Mouse (Mus musculus) ovary, postnatal 14 days (tissue): ENCODE measurements around the gene Fan1.
A peak's percentile ranks its signal among the peaks of the same experiment; 100 is the strongest.

ENCODE experiments used
- DNase-seq: peaks from one replicate; pipeline ENCODE4 v3.0.0; 2022; ENCODE audit warnings: low spot score

The Fan1 gene

DNA sequence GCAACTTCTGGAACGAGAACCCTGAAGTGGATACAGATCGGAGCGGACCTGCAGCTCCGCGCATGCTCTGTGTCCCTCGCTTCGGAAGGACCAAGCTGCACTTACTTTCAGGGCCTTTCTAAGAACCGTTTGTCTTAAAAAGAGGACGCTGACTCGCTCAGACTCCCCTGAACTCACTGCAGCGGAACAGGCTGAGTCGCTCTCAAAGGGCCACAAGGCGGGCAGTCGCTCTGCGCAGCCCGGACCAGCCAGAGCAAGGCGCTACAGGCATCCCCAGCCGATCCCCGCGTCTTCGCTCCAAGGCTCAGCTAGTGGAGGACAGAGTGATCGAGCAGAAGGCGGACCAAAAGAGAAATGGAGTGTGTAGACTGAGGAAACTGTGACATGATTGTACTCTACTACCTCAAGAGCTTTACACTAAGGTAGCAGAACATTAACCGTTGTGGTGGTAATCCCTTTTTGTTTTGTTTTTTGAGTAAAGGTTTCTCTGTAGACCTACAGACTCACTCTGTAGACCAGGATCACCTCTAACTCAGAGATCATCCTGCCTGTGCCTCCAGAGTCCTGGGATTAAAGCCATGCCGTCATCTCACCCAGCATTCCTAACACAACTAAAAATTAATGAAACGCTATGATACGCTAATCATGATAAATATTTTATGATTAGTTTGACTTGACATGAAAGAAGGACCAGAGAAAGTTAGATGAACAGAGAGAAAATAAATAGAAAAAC is at the start of gene Fan1:
Fan1 (minus strand) TSS at position 266 of the 733 bp plus-strand sequence.
- DNase-seq, result peak; percentile 89

DNA sequence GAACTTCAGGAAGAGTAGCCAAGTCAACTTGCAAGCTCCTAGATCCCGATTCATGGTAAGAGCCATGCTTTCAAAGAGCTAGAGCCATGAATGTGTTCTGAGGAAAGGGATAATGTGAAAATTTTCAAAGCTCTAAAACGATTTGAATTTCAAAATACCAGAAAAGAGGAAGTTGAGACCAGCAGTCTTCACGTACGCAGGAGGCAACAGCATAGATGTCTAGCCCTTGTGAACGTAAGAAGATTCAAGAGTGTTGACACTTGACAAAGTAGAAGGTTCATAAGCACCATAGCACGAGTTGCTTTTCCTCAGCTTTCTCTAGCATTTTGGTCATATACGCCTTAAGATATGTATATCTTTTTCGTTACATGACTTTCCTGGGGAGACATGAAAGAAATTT is 30.1 kb upstream of the Fan1 start:
- no peak for DNase-seq

DNA sequence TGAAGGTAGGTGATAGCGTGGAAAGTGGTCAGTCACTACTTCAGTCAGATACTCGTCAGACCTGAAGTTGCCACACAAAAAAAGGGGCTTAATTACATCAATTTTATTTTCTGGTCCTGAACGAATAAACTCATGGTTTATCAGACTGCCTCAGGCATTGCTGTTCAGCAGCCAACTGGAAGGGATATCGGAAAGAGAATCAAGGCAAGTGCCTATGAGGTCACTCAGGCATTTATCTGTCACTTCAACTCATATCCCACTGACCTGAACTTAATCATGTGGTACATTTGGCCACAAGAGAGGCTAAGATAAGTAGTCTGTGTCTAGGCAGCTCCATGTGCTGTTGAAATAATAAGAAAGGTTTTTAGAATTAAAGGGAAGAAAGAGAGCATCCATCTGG is 28.6 kb upstream of the Fan1 start:
- DNase-seq, result no peak

DNA sequence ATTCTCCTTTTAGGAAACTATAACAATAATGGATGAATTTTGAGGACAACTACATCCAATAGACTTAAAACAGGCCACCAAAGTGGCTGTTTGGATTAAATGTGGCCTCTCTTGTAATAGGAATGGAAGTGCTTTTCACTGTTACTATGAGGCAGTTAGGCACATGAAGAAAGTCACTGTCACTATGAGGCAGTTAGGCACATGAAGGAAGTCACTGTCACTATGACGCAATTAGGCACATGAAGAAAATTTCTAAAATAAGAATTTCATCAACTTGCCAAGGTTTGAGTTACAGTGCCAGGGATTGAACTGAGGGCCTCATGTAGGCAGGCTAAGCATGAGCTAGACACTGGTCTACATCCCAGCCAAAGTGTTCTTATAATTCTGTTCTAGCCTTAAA is 26.8 kb upstream of the Fan1 start:
- no peak for DNase-seq

DNA sequence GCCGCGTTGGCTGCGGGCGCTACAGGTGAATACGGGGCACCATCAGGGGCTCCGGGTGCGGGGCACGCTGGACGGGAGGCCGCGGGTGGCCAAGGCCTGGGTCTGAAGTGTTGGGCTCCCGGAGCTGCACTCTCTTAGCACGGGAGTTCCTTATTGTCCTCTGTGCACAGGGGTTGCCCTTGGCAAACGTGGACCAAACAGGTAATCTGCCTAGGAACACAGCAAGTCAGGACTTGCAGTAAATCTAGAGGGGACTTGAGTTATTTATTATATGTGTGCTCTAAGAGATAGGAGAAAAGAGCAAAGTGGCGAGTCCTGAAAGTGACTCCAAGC is 18.9 kb upstream of the Fan1 start:
- no peak for DNase-seq

DNA sequence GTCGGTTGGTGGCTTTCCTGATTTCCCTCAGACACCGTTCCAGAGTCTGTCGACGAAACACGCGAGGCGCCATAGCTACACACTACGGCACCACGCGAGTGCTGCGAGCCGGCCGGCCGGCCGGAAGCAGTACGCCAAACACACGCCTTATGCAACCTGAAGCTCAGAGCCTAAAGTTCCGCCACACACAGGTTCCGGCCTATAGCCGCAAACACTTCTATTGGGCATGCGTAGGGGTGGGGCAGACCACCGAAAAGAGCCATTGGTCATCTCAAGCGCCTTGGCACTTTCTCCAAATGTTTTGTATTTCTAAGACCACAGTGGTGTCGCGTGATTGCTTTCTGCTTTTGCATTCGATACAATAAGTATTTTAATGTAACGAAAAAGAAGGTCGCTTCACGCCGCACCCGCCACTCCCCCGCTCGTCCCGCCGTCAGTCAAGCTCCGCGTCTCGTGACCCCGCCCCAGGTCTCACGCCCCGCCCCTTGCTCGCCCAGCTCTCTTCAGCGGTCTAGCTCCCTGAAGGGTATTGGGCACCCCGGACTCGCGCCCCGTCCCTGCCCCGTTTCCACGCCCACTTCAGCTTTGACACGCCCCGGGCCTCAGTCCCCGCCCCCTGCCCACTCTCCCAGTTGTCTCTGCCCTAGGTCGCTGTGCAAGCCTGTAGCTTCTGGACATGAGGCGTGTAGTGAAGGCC is 18.4 kb upstream of the Fan1 start, which contains the start of the genes Mphosph10 and Mcee:
Mphosph10 (minus strand) TSS at position 147 of the 697 bp plus-strand sequence.
Mcee (plus strand) TSS at position 486 of the 697 bp plus-strand sequence.
- DNase-seq, result peak; percentile 98

DNA sequence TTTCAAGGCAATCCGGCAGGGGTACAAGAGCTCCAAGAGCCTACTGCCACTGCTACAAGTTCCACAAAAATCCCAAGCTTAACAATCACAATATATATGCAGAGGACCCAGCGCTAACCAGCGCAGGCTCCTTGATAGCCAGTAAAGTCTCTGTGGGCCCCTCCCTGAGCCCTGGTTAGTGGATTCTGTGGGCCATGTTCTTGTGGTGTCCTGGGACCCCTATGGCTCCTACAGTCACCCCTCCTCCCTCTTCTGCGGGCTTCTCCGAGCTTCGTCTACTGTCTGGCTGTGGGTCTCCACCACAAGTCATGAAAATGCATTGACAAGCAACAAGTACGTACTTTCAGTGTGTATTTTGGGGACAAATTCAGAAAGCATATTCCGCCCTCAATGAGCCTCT is 17.6 kb upstream of the Fan1 start:
- no peak for DNase-seq

DNA sequence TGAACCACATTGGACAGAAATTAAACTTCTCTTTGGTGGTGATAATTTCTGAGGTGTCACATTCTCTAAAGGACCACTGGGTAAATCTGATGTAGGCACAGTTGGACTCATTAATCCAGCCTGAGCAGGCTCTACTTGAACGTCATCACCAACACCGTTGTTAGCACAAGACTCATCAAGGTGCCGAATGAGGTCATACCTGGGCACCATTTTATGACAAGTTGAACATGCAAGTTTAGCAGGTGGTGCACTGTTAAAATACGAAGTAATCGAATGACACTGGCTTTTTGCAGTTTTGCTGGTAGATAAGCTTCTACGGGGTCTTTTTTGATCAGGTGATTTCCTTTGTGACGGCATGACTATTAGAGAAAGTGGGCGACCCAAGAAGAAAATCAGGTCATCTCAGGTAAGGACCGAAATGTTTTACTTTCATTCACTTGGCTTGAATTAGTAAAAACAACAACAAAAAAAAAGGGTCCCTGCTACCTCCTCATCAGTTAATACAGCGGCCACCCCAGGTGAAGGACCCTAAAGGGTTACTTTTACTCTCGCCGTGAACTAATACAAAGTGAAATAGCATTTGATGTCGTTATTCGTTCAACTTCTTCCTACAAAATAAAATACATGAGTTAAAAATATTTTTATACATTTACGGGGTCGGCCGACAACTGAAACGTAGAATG is 607 bp downstream of the Fan1 start:
- DNase-seq, result no peak

DNA sequence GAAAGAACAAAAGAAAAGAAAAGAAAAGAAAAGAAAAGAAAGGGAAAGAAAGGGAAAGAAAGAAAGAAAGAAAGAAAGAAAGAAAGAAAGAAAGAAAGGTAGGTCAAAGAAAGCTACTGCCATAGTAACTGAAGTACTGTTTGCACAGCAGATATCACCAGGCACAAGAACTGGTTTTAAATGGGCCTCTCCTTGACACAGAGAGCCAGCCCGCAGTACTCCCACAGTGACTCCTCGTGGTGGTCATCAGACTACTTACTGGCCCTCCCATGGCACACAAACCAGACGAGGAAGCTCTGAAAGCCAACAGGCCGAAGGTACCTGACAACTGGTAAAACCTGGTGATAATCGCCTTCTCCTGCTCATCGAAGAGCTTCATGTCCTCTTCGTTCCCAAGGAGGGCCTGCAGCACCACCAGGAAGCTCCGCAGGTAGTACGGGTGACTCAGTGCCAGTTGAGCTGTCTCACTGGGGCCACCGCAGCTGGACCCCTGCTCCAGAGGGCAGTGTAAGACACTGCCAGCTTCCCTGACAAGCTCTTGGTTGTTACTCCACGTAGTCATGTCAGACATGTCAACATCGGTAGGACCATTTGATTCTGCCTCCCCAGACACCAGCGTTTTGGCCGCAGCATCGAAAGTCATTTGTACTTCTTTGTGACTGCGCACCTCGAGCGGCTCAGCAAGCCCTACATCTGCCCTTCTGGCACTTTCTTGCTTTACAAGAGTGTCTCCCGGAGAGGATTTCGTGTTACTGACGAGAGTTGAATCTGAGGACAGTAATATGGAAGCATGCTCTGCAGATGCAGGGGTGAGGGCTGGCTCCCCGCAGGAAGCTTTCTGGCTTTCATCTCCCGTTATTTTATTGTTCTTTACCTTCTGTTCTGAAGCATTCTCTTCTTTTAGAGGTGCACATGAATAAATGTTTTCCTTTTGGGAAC is 1.7 kb downstream of the Fan1 start:
- no peak for DNase-seq

DNA sequence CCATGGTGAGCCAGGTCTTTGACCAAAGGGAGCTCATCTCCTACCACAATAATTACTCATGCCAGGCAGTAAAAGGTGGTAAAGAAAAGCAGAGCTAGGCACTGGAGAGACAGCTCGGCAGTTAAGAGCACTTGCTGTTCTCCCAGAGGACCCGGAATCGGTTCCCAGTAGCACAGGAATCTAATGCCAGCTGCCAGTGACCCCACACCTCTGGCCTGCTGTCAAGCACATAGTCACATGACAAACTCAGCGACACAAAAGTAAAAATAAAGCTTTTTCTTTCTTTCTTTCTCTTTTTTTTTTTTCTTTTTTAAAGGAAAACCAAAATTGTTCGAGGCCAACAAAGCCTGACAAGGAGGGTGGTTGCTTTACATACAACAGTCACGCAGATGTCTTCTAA is 4.1 kb downstream of the Fan1 start:
- no peak for DNase-seq

DNA sequence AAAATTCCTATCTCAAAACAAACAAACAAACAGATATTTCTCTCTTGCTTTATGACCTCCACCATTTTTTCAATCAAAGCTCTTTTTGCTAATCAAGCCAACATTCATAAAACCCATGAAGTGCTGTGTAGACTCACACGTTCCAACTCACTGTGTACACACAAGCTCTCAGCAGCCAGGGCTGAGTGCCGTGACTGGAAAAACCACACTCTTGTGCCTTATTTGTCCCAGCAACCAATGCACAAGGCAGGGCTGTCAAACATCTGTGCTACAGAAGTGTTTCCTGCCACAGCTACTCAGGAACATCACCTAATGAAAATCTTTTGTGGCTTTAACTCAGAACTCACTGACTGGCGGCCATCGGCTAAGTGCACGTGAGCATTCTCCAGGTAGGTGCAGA is 8.0 kb downstream of the Fan1 start:
- DNase-seq, result no peak

DNA sequence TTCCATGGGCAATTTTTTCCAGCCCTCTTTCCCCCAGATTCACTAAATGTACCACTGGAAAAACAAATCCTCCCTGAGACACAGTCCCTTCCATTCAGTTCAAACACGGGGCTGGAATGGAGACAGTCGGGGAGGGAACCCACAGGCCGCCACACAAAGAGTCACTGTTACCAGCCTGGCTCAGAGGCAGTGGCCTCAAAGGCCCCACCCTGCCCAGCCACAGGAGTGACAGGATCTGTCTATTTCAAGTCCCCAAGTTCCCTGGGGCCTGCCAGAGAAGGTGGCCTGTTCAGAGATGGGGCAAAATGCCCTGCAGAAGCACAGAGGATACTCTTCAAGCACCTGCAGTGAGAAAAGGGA is 13.3 kb downstream of the Fan1 start:
- DNase-seq, result no peak

DNA sequence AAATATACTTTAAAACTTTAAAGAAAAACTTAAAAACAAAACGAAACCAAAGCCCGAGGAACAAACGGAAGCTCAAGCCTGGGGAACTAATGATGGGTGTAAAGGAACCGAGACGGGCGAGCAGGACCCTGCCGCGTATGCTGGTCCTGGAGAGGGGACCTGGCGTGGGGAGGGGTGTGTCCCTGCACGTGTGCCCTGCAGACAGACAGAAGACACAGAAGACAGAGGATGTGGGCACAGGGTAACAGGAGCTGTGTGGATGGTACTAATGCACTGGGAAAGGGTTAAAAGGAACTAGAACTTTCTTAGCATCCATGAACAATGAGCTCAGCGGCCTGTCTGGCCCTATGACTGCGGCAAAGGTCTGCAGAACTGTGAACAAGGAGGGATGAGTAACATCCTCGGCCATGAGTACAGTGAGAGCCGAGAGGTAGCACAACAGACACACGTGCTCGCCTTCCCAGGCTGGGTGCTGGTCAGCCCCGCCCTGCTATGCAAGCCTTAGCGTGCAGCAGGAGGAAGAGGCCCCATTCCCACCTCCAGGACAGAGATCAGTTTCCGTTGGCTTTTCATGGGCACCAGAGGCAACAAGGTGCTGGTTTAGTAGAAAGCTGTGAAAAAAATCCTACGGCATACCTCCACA is 13.8 kb downstream of the Fan1 start:
- no peak for DNase-seq

DNA sequence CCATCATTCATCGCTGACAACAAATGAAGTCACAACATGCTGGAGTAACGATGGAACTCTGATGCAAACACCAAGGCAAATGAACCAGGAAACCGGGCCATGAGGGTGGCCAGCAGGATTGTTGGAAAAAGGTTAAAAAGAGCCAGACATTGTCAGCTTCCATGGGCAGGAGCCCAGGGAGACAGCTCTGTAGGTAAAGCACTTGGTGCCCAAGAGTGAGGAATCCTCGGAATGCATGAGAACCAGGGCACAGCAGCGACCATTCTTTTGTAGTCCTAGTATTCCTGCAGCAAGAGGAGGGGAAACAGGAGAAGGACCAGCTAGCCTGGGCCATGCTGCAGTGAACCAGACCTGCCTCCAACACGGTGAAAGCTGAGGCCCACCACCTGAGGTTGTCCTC is 15.2 kb downstream of the Fan1 start:
- DNase-seq, result no peak

DNA sequence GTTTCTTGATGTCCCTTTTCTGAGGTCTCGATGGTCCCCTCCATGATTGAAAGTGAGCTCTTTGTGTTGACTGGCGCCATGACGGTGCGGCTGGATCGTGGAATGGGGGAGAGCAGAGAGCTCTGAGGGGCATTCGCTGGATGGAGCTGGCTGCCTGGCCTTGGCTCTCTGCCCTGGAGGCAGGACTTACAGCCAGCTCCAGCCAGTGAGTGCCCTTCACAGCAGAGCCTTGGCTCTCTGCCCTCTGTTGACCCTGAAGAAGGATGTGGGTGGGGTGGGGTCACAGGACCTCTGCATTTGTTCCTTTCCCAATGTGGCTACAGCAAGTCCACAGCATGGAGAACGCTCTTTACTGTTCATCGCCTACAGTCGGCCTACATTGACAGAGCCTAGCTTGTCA is 16.5 kb downstream of the Fan1 start:
- peak; percentile 13 for DNase-seq

DNA sequence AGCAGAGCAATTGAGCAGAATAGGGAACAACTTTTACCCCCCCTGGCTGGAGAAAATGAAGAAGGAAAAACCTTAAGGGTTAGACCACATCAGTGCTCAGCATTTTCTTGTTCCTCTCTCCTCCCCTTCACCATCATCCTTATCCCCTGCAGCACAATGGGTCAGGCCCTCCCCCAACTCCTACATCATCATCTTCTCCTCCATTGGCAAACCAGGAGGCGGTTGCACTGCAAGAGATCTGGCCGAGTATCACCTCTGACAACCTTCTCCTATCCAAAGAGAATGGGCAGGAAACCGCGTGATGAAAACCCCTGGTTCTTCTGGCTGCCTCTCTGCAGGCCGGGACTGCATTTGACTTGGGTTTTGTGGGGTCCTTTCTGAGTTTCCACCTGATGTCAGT is 17.2 kb downstream of the Fan1 start:
- no peak for DNase-seq

DNA sequence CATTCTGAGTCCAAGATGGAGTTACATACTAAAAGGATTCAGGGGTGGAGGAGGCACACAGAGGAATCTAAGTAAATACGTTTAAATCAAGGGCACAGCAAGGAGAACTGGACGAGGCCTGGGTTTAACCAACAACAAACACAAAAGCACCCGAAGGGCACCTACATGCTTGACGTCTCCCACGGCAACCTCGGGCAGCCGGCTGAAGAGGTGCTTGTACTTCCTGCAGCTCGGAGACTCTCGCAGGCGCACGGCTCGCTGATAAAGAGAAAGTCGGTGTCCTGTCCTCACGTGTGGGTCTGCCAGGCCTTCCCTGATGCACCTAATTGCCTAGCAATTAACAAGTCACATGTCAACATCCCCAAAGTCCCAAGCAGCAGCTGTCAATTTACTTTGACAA is 19.7 kb downstream of the Fan1 start:
- no peak for DNase-seq

DNA sequence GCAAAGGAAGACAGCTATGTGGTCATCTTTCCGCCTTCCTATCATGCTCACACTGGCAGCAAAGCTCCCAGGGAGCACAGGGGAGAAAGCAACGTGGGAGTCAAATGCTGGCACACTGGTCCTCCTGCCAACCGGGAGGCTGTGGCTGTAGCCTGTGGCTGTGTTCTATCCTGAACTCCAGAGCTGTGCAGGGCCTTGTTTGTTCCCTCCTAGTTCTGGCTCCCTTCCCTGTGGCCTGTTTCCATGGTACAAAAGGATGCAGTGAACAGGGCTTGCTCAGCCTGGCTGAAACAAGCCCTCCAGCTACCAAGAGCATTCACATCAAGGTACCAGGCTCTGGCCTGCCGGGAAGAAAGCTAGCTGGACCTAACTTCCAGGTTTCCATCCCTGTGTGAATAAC is 22.8 kb downstream of the Fan1 start:
- no peak for DNase-seq

DNA sequence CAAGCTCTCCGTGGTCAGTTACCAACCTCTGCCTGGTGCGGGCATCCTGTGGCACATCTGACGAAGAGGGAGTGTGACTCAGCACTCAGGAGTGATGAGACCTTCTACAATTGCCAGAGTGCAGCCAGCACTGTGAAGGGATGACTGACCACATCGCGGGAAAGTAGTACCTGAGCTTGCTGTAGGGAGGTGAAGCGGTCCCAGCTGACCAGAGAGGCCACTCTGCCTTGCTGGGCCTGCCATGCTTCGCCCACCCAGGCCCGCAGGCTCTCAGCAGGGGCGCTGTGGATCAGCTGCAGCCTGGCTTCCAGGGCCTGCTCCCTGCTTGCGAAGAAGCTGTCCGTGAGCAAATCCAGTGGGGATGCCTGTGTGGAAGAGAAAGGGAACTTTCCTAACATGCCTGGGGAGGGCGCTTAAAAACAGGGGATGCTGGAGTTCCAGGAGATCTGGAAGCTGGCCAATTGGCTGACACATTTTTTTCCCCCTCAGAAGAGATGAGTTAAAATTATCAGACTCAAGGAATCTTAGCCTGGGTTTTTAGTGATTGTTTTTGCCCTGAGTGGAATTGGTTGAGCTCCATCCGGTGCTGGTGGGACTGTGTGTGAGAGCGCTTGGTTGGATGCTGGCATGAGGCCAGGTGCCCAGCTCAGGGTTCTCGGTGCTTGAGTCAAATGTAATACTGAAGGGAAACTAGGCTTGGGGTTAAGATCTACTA is 24.6 kb downstream of the Fan1 start:
- no peak for DNase-seq

DNA sequence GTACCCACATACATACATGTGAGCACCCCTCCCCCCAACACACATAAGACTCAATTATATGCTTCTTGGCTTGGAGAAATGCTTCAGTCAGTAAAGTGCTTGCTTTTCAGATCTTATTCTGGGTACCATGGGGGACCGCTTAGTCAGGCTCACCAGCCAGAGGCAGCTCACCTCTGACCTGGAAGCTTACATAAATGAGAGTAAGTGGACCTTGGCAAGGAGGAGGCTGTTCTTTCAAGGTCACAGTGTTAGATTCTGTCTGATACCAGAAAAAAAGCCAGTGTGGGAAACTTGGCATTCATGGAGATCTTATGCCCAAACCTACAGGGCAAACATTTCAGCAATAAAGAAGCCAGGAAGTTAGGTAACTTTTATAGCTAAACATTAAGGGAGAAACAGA is 26.1 kb downstream of the Fan1 start:
- no peak for DNase-seq

DNA sequence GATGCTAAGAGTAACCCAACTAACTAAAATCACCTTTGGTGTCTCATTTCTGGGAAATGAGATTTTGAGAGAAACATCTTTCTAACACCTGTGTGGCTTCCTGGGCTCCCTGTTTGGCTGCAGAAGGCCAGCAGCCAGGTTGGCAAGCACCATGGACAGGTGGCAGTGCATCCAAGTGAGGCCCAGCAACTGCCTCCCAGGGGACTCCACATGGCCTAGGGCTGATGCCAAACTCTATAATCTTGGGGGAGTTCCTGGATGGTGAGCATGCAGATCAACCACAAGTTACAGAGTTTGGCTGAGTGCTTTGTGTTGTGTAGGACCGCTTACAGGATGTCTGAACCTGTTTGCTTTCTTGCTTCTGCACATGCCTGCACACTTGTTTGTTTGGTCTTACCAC is 41.2 kb downstream of the Fan1 start:
- no peak for DNase-seq
